Mouse (Mus musculus) mesoderm, embryonic 11.5 days (tissue): ENCODE measurements around the gene Tex36.

Source experiments
- DNase-seq: peaks from one replicate; pipeline ENCODE4 v3.0.0-alpha.2; 2012; ENCODE audit warnings: low read depth, low spot score

Tex36 gene

GRCm38 (mm10) chr7:133591750-133592149 lies 10.2 kb downstream of the Tex36 start:
- no peak for DNase-seq

- no peak for DNase-seq
These were observed 18.7 kb downstream of the Tex36 start for GRCm38 (mm10) chr7:133583216-133583615.

GRCm38 (mm10) chr7:133580296-133580640 lies 21.7 kb downstream of the Tex36 start:
- DNase-seq: no peak

- no peak for DNase-seq
These were observed 22.3 kb downstream of the Tex36 start for GRCm38 (mm10) chr7:133579491-133580295.

GRCm38 (mm10) chr7:133576825-133577224 lies 25.1 kb downstream of the Tex36 start:
- peak; percentile 44 for DNase-seq

GRCm38 (mm10) chr7:133576281-133576680 lies 25.7 kb downstream of the Tex36 start:
- DNase-seq: no peak

GRCm38 (mm10) chr7:133571927-133572326 lies 30.0 kb downstream of the Tex36 start:
- peak; percentile 47 for DNase-seq

- DNase-seq: peak; percentile 17
These were observed 32.6 kb downstream of the Tex36 start for GRCm38 (mm10) chr7:133569194-133569880.

GRCm38 (mm10) chr7:133564600-133564999 lies 37.4 kb downstream of the Tex36 start:
- DNase-seq: no peak

- DNase-seq: no peak
These were observed 38.7 kb downstream of the Tex36 start for GRCm38 (mm10) chr7:133563175-133563824.

- peak; percentile 45 for DNase-seq
These were observed 46.0 kb downstream of the Tex36 start for GRCm38 (mm10) chr7:133555786-133556492.

- DNase-seq: no peak
These were observed 49.5 kb downstream of the Tex36 start for GRCm38 (mm10) chr7:133552306-133552991.

GRCm38 (mm10) chr7:133551000-133551399 lies 51.0 kb downstream of the Tex36 start:
- no peak for DNase-seq

GRCm38 (mm10) chr7:133548434-133548833 lies 53.5 kb downstream of the Tex36 start:
- DNase-seq: no peak

- DNase-seq: no peak
These were observed 56.3 kb downstream of the Tex36 start for GRCm38 (mm10) chr7:133545631-133546030.

GRCm38 (mm10) chr7:133544966-133545365 lies 57.0 kb downstream of the Tex36 start:
- DNase-seq: no peak

- no peak for DNase-seq
These were observed 58.8 kb downstream of the Tex36 start for GRCm38 (mm10) chr7:133543131-133543530.

- DNase-seq: no peak
These were observed 64.6 kb downstream of the Tex36 start for GRCm38 (mm10) chr7:133537366-133537765.
